Mouse (Mus musculus) neural tube, embryonic 12.5 days (tissue): Measurements from ENCODE around the gene Marcksl1. TPM values are rescaled to one million over a fixed set of nuclear protein-coding genes. Genes with fewer than 3 reads are reported as not detected.

ENCODE experiments used
- ATAC-seq: fragments of 200-750 bp; cut with Nextera tagmentation; 2 replicates; pipeline ENCODE4 v1.8.0; 2017; ENCODE audit warnings: low read depth, mild to moderate bottlenecking, moderate TSS enrichment, moderate library complexity; ENCODE audit not compliant: low FRiP score
- H3K27ac ChIP-seq: fragments of 300-500 bp; sonication (generic); 2 replicates; pipeline ENCODE4 v1.5.1; 2016
- H3K27me3 ChIP-seq: fragments of 300-500 bp; sonication (generic); replicated peaks from 2 replicates; pipeline ENCODE4 v1.6.1; 2016; ENCODE audit warnings: mild to moderate bottlenecking
- H3K36me3 ChIP-seq: fragments of 300-500 bp; sonication (generic); 2 replicates; pipeline ENCODE4 v1.6.1; 2016; ENCODE audit warnings: mild to moderate bottlenecking
- H3K4me1 ChIP-seq: fragments of 300-500 bp; sonication (generic); 2 replicates; pipeline ENCODE4 v1.6.1; 2016
- H3K4me2 ChIP-seq: fragments of 300-500 bp; sonication (generic); replicated peaks from 2 replicates; pipeline ENCODE4 v1.6.1; 2016; ENCODE audit warnings: mild to moderate bottlenecking
- H3K4me3 ChIP-seq: fragments of 300-500 bp; sonication (generic); 2 replicates; pipeline ENCODE4 v1.5.1; 2016
- H3K9ac ChIP-seq: fragments of 300-500 bp; sonication (generic); 2 replicates; pipeline ENCODE4 v1.6.1; 2016; ENCODE audit warnings: mild to moderate bottlenecking
- H3K9me3 ChIP-seq: fragments of 300-500 bp; sonication (generic); 2 replicates; pipeline ENCODE4 v1.6.1; 2016; ENCODE audit warnings: mild to moderate bottlenecking
- WGBS: fragments of 180-500 bp; shearing (Covaris S2); methylation state at CpG from one replicate; pipeline ENCODE4 v1.1.7; 2016; 5-methylcytosine and 5-hydroxymethylcytosine counted together
- polyA plus RNA-seq: library from polyadenylated mRNA; unstranded; fragments of >200 nt; fragmentation: Nextera tagmentation; extraction: Ambion mirVana; gene quantifications from 2 replicates; pipeline ENCODE4 v1.2.1, GENCODE M21; 2016

Marcksl1 gene
- polyA plus RNA-seq, 1 experiment from 2014 or later = 2,122 TPM

GRCm38 (mm10) chr4:129500607-129501566, 12.5 kb upstream of the Marcksl1 start:
- peak; percentile 85 for ATAC-seq
- no peak overlapping the region for H3K27ac ChIP-seq
- H3K36me3 ChIP-seq = no peaks in the 10 kb centered on the region
- H3K4me2 ChIP-seq = peak overlapping the region; percentile 90
- WGBS = 3% methylated on average over 48 of the region's 49 CpGs
- H3K9ac ChIP-seq = peak overlapping the region; percentile 60
- H3K9me3 ChIP-seq = no peaks in the 10 kb centered on the region
- peaks cover 12% of the 10 kb centered on the region for H3K4me1 ChIP-seq
- 0 out of 2 replicates have a peak, but pooled peaks cover 3% of the 10 kb centered on the region for H3K27me3 ChIP-seq
- H3K4me3 ChIP-seq = peak overlapping the region; percentile 52

DNA sequence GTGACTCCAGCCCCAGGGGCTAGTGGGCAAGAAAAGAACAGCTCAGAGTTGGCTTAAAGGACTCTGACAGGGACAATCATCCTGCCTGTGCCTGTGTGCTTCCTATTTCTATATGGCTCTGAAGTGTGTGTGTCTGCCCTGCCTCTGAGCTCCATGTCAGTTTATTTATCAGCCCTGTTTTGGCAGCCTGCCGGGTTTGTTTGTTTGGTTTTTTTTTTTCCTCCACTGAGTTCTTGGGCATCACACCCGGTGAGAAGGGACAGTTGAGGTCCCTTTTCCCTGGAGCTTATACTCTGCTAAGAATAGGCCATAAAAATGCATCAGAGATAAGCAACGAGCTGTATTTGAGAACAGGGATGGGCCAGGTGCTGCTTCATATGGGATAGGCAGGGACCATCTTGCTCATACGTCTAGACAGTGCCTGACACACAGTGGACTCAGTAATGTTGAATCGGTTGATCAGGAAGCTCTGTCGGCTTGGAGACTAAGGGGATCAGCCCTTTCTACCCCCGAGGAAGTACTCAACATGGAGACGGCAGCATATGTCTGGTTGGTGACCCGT, 11.0 kb upstream of the Marcksl1 start:
- Histone ChIP-seq H3K4me1 (no peaks in the 10 kb centered on the region), H3K27me3 (0 out of 2 replicates have a peak, but pooled peaks cover 3% of the 10 kb centered on the region), H3K9me3 (no peaks in the 10 kb centered on the region), H3K36me3 (no peaks in the 10 kb centered on the region), H3K9ac (no peak overlapping the region), H3K27ac (no peak overlapping the region), H3K4me3 (no peak overlapping the region), H3K4me2 (no peak overlapping the region)
- 76% methylated on average over 9 of the region's 9 CpGs for WGBS
- no peak for ATAC-seq

- 84% methylated on average over 11 of the region's 11 CpGs for WGBS
- Histone ChIP-seq H3K9ac (no peak overlapping the region), H3K27me3 (0 out of 2 replicates have a peak, but pooled peaks cover 3% of the 10 kb centered on the region)
These were observed 10.4 kb upstream of the Marcksl1 start for GRCm38 (mm10) chr4:129502901-129503444.

GRCm38 (mm10) chr4:129505511-129505910, 7.9 kb upstream of the Marcksl1 start:
- 0 out of 2 replicates have a peak, but pooled peaks cover 3% of the 10 kb centered on the region for H3K27me3 ChIP-seq
- no peak overlapping the region for H3K4me3 ChIP-seq
- H3K4me2 ChIP-seq = no peak overlapping the region
- H3K36me3 ChIP-seq = no peaks in the 10 kb centered on the region
- no peak for ATAC-seq
- H3K9ac ChIP-seq = no peak overlapping the region
- H3K9me3 ChIP-seq = no peaks in the 10 kb centered on the region
- no peak overlapping the region for H3K27ac ChIP-seq
- WGBS = 75% methylated on average over 3 of the region's 3 CpGs
- H3K4me1 ChIP-seq = peaks cover 15% of the 10 kb centered on the region; the same call in 1 of the 2 replicates

More at GRCm38 (mm10) chr4:129502901-129503444, 10.4 kb upstream of the Marcksl1 start:
- no peak overlapping the region for H3K4me3 ChIP-seq
- H3K4me1 ChIP-seq = no peaks in the 10 kb centered on the region
- no peak overlapping the region for H3K4me2 ChIP-seq
- no peak overlapping the region for H3K27ac ChIP-seq
- H3K9me3 ChIP-seq = no peaks in the 10 kb centered on the region
- H3K36me3 ChIP-seq = no peaks in the 10 kb centered on the region
- ATAC-seq = no peak

DNA sequence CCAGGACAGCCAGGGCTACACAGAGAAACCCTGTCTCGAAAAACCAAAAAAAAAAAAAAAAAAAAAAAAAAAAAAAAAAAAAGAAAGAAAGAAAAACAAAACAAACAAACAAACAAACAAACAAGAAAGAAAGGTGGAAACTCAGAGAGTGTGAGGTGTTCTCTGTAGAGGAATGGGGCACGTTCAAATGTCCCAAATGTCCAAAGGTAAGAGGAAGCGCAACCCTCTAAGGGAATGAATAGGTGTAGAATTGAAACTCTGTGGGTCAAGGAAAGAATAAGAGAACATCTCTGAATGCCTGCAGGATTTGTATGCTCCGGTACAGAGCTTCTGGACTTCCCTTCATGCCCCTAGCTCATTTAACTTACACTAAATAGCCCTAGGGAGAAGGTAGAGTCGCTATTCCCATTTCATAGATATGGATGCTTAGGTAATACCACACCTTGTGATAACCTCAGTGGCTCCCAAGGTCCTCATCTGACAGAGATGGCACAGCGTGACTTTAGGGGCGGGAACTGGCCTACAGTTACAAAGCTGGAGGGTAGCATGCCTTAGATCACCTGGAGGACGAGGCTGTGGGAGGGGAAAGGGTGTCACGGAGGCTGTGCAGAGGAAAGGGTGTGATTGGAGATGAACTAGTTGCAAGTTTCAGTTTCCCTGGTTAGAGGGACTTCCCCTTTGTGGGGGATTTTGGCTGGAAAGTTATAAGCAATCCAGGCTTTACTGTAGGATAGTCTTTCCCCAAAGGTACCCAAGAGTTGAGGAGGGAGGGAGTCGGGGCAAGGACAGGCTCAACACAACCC, 5.7 kb upstream of the Marcksl1 start:
- Histone ChIP-seq H3K4me2 (no peak overlapping the region), H3K9me3 (no peaks in the 10 kb centered on the region), H3K4me3 (no peak overlapping the region), H3K36me3 (no peaks in the 10 kb centered on the region), H3K27me3 (0 out of 2 replicates have a peak, but pooled peaks cover 3% of the 10 kb centered on the region), H3K4me1 (peaks cover 36% of the 10 kb centered on the region), H3K9ac (no peak overlapping the region), H3K27ac (no peak overlapping the region)
- no peak for ATAC-seq
- 69% methylated on average over 9 of the region's 10 CpGs for WGBS

DNA sequence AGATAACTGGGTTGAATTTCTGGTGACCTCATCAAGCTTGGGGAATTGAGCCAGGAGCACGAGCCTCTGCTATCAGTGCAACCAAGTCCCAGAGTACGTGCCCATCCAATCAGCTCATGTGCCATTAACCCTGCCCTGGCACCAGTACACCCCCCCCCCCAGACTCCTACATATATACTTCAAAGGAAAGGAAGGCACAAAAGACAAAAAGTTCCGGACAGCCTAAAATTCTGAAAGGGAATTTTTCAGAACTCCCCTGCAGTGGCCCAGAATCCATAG, 5.2 kb upstream of the Marcksl1 start:
- peaks cover 42% of the 10 kb centered on the region for H3K4me1 ChIP-seq
- H3K4me3 ChIP-seq = no peak overlapping the region
- H3K27me3 ChIP-seq = 0 out of 2 replicates have a peak, but pooled peaks cover 3% of the 10 kb centered on the region
- H3K9ac ChIP-seq = no peak overlapping the region
- H3K9me3 ChIP-seq = no peaks in the 10 kb centered on the region
- H3K4me2 ChIP-seq = no peak overlapping the region
- WGBS = 79% methylated on average over 3 of the region's 3 CpGs
- H3K27ac ChIP-seq = no peak overlapping the region
- no peaks in the 10 kb centered on the region for H3K36me3 ChIP-seq
- ATAC-seq = no peak

- H3K4me1 ChIP-seq = peaks cover 43% of the 10 kb centered on the region
- no peak overlapping the region for H3K27ac ChIP-seq
- H3K4me2 ChIP-seq = peak overlapping the region; percentile 12; the same call in 1 of the 2 replicates
- WGBS = 54% methylated on average over 15 of the region's 15 CpGs
- no peak for ATAC-seq
- no peaks in the 10 kb centered on the region for H3K36me3 ChIP-seq
- no peak overlapping the region for H3K4me3 ChIP-seq
- 0 out of 2 replicates have a peak, but pooled peaks cover 3% of the 10 kb centered on the region for H3K27me3 ChIP-seq
- no peaks in the 10 kb centered on the region for H3K9me3 ChIP-seq
- no peak overlapping the region for H3K9ac ChIP-seq
These were observed 4.4 kb upstream of the Marcksl1 start for GRCm38 (mm10) chr4:129508834-129509600.

GRCm38 (mm10) chr4:129509650-129510049, 3.7 kb upstream of the Marcksl1 start:
- no peak overlapping the region for H3K9ac ChIP-seq
- 74% methylated on average over 3 of the region's 3 CpGs for whole genome bisulfite sequencing
- H3K4me3 ChIP-seq = no peak overlapping the region
- H3K27ac ChIP-seq = no peak overlapping the region
- 0 out of 2 replicates have a peak, but pooled peaks cover 3% of the 10 kb centered on the region for H3K27me3 ChIP-seq
- H3K9me3 ChIP-seq = no peaks in the 10 kb centered on the region
- H3K4me1 ChIP-seq = peaks cover 43% of the 10 kb centered on the region
- H3K36me3 ChIP-seq = no peaks in the 10 kb centered on the region
- ATAC-seq = no peak
- H3K4me2 ChIP-seq = 0 out of 2 replicates have a peak overlapping the region, but pooled peaks have one; percentile 12

- no peak for ATAC-seq
- H3K4me3 ChIP-seq = no peak overlapping the region
- no peaks in the 10 kb centered on the region for H3K9me3 ChIP-seq
- peak overlapping the region; percentile 38; the same call in 1 of the 2 replicates for H3K27ac ChIP-seq
- no peaks in the 10 kb centered on the region for H3K27me3 ChIP-seq
- WGBS = 36% methylated on average over 6 of the region's 6 CpGs
- H3K4me2 ChIP-seq = peak overlapping the region; percentile 27; the same call in 1 of the 2 replicates
- no peak overlapping the region for H3K9ac ChIP-seq
- H3K36me3 ChIP-seq = peaks cover 11% of the 10 kb centered on the region; the same call in 1 of the 2 replicates
- H3K4me1 ChIP-seq = peaks cover 54% of the 10 kb centered on the region
These were observed 2.5 kb upstream of the Marcksl1 start for GRCm38 (mm10) chr4:129510723-129511412.

DNA sequence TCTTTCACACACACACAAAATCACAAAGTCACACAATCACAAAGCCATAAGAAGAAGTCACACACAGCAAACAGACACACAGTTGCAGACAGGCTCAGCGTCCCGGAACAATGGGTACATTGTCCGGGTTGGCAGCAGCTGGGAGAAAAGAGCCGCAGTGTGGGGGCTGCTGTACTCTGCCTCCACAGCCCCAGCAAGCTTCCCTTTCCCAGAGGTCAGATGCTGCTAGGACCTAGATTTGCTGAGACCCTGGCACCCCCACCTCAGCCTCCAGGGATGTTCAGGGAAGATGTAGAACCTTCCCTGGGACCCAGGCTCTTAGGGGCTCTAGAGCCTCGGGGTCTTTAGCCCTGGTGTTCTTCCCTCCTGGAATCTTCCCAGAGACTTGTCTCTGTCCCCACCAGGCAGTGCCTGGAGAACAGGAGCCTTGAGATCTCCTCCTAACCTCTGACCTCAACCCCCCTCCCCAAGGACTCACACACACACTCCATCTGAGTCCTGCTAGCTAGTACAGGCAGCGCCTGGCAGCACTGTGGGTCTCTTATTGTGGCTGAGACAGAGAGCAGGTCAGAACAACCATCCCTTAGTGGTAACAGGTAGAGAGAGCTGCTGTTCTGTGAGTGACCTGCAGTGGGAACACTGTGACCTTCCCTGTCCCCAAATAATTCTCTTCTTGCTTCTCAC, 1.8 kb upstream of the Marcksl1 start:
- Histone ChIP-seq H3K4me3 (no peak overlapping the region), H3K36me3 (peaks cover 14% of the 10 kb centered on the region), H3K27ac (peak overlapping the region; percentile 69), H3K9ac (0 out of 2 replicates have a peak overlapping the region, but pooled peaks have one; percentile 17), H3K9me3 (no peaks in the 10 kb centered on the region), H3K4me1 (peaks cover 55% of the 10 kb centered on the region), H3K4me2 (peak overlapping the region; percentile 27), H3K27me3 (no peaks in the 10 kb centered on the region)
- no peak for ATAC-seq
- 17% methylated on average over 6 of the region's 6 CpGs for WGBS
